Mouse (Mus musculus): ENCODE measurements around the gene Elovl6.

Elovl6 gene

DNA sequence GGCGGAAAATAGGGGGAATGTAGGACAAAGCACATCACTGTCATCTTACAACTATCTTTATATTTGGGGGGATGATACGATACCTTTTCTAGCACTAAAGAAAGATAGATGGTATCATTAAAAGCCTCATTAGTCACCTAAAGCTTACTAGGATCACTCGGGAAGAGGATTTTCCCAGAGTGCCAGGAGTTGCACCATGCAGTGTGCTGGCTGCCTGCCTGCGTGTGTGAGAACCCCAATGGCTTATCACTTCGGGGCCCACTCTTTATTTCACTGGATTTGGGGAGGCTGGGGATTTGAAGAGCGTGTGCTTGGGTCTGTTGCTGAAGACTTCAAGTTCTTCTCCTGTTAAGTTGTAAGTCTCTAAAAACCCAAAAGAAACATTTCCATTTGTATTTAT lies 73.8 kb downstream of the Elovl6 start:
- DNase-seq (ENCODE audit: low spot score), result no peak

DNA sequence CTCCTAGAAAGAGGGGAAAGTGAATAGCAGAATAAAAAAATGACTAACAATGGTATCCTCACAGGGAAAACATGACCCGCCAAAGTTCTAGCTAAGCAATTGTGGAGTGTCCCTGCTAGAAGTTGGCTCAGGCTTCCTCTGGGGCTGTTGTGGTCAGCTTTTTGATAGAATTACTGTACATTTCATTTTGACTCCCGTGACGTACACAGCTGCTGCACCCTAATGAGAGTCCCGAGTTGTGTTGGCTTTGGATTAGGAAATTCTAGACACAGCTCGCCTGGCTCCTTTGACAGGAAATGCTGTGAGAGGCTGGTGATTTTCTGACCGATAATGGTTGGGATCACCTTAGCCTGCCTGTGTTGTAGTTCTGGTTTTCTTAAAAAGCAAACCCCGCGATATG lies 79.5 kb downstream of the Elovl6 start:
- DNase-seq (ENCODE audit: low spot score), result no peak

DNA sequence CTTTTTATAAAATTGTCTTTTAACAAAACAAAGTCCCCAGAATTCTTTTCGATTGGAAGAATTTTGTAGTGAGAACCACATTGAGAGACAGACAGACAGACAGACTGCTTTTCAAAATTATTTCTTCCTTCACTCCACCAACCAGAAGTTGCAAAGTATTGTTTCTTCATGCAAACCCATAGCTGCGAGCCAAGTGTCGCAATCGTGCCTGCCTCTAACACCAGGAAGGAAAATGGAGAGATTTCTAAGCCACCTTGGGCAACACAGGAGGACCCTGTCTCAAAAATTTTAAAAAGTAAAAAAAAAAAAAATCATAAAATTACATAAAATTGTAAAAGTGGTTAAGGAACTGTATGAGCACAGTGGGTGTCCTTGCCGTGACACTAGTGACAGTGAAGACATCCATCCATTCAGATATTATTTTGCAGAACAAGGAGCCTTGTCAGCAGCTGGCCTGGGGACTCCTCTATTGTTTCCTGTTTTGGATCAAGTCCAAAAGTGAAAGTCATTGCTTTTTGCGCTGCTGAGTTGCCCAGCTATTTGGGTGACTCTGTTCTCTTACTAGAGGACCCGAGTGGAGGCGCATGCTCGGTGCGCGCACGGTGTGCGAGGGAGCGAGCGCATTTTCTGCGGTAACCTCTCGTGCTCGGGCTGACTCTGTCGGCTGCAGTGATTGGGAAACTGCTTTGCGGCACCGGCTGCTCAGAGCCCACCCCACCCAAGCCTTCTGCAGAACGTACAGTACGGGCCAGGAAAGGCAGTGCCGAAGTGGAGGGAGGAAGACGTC lies 80.3 kb downstream of the Elovl6 start:
- DNase-seq (ENCODE audit: low spot score), result no peak

DNA sequence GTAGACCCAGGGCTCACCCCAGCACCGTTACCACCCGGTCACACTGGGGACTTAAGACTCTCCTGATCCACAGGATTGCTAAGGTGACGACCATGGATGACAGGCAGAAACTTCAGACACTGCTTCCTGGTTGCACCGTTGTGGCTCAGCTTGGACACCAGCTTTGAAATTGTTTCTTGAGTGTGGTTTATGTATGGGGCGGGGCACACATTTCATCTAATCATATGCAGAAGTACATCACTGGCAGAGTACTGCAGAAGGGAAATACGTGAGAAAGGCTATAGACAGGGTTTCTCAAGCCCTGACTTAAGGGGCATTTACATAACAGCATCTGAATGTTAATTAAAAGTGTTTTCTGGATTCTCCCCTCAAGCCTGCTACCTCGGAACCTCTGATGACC lies 81.6 kb downstream of the Elovl6 start:
- no peak for DNase-seq (ENCODE audit: low spot score)

DNA sequence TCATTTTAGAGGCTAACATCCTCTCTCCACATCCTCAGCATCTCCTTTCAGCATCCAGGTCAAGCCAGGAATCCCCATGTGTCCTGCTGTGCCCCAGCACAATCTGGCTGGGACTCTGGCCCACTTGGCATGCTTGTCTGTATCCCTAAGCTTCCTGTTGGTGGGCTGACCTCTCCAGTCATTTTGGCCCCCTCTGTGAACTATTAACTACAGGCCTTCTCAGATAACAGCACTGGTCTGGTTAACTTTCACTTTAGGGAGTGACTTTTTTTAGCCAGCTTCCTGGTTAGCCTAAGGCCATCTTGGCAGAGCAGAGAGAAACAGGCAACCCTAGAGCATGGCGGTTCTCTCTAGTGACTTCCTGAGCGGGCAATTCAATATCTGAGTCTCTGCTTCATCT lies 82.1 kb downstream of the Elovl6 start:
- DNase-seq (ENCODE audit: low spot score), result peak; percentile 26

DNA sequence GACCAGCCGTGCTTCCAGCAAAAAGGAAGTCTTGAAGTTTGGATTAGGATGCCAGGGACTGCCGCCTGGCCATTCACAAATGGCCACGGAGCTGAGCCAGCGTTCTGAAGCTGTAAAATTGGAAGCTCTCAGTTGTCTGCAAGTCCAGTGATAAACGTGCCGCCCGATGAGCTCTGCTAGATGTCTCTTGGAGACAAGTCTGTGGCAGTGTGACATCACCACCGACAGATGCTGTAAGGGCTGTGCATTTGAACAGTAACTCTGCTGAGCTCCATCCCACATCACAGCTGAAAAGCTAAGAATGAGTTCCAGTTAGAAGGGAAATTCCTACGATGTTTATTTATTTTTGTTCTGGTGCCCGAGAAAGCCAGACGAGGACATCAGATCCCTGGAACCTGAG lies 85.3 kb downstream of the Elovl6 start:
- DNase-seq (ENCODE audit: low spot score), result no peak

DNA sequence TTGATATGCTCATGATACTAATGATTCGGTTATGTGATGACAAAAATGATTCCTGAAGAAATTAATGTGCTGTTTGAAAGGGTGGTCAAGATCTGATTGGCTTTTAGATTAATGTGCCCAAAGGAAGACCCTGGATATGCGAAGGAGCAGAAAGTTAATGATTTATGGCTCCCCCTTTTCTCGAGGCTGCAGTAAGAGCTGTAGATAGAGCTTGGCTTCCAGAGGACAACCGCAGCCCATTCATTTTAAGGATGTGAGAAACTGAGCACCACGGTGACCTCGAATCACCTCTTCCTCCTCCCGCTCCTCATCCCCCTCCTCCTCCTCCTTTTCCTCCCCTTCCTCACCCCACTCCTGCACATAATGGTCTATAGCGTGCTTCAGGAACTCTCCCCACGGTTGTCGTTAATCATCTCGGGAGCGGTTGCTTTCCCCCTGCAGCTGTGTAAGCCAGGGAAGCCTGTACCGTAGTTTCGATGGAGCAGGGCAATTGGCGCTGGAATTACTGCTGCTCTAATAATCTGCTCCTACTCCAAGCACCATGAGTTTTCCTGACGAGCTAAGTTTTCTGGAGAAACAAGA lies 87.1 kb downstream of the Elovl6 start:
- no peak for DNase-seq (ENCODE audit: low spot score)

DNA sequence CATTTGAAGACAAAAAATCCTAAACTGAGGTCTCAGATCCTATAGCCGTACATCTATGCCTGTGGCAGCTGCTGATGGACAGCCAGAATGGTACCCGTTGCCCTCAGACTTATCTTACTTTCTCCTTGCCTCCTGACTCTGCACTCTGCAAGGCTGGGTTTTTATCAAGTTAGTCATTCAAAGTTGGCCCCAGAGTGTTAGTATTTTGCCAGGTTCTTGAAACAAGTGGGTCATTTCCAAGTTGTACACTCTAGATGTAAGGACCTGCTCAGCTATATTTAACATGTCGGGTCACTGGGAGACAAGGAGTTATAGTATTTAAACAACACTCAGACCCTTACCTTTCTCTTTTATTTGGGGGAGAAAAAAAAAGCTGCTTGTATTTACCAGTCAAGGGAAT lies 88.6 kb downstream of the Elovl6 start:
- DNase-seq (ENCODE audit: low spot score), result no peak

DNA sequence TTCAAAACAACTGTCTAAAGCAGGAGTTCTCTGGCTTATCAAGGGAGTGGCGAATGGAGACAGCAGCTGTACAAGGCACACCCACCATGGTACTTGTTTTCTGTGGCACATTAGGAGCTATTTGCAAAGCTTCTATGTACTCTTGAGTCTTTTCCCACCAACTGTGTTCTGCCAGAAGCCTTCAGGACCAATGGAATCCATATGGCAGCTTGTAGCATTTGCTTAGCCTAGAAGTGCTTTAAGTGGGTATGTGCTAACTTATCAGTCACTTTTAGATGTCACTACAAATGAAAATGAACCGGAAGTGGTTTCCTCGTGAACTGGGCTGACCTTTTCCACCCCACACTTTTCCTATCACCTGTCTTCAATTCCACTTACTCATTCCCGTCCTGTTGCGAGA lies 89.1 kb downstream of the Elovl6 start:
- no peak for DNase-seq (ENCODE audit: low spot score)

DNA sequence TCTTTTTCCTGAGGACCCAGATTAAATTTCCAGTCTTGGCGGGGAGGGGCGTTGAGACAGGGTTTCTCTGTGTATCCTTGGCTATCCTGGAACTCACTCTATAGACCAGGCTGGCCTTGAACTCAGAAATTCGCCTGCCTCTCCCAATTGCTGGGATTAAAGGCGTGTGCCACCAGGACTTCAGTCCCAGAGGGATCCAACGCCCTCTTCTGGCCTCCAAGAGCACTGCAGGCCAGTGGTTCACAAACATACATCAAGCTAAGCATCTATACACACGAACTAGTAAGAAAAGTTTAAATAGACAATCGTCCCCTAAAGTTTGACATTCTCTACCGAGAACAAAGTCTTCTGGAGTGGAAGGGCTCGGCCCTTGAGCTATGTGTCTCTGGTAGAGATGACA lies 90.0 kb downstream of the Elovl6 start:
- DNase-seq (ENCODE audit: low spot score), result no peak

DNA sequence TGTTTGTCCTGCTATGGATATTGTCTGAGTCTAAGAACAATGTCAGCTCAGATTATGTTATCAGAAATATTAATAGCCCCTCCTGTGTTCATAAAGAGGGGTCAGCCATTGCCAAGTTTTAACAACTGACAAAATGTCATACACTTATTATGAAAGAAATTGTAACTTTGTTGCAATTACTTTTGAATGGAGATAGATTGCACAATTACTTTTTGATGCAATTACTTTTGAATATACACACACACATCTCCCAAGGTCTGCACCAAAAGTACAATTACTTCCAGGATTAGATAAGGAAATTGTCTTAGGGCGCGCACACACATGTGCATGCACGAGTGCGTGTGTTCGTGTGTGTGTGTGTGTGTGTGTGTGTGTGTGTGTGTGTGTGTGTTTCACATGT lies 90.5 kb downstream of the Elovl6 start:
- no peak for DNase-seq (ENCODE audit: low spot score)

DNA sequence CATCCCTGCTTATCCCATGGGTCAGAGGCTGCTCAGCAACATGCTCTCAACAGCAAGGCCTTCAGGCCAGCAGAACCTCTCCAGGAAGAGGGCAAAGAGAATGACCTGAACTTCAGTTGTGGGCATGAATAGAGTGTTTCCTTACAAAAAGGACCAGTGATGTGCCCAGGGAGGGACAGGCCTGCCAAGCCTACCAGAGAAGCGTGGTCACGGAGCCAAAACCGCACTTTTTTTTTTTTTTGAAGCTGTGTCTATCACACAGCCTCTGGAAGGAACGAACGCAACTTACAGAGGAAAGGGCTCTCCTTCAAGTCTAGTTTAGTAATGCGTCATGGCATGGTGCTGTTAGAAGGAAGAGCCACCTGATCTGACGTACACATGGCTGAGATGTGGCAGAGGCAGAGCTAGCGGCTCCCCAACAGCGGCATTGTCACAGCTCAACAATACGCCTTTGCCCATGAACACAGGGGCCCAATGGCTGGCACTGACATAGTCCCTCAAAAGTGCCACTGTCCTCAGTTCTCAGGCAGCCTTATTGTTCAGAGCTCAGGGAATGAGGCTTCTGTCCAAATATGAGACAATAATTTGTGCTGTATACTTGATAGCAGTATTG lies 92.1 kb downstream of the Elovl6 start:
- DNase-seq (ENCODE audit: low spot score), result no peak

DNA sequence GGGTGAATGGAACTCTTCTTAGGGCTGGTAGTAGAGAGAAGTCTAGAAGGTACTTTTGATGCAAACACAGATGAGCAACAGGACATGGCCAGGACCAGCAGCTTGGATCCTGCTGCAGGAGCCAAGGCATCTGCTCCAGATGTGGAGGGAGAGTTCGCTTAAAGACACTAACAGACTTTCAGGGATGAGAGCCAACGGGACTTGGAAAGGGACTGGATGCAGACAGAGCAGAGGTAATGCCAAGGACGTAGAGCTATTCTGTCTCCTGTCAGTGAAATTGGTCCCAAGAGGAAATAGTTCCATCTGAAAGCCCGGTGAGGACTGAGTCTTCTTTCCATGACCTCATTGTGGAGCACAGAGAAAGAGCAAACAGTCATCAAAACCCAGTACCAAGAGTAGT lies 95.1 kb downstream of the Elovl6 start:
- no peak for DNase-seq (ENCODE audit: low spot score)

DNA sequence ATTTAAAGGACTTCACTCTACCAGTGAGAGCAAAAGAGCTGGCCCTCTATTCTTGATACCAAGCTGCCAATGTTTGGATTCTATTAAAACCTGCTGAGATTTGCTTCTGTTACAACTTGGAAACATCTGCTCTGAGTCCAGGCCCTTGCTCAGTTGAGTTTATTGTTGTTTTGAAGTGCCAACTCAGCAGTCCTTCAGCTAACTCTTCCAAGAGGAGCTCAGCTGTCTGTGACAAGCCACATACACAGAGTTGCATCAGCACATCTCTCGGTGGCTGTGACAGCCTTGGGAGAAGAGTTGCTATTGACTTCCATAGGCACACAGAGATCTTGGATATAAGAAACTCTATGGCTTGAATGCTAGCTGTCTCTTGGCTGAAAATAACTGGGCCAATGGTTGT lies 98.9 kb downstream of the Elovl6 start:
- DNase-seq (ENCODE audit: low spot score), result no peak

DNA sequence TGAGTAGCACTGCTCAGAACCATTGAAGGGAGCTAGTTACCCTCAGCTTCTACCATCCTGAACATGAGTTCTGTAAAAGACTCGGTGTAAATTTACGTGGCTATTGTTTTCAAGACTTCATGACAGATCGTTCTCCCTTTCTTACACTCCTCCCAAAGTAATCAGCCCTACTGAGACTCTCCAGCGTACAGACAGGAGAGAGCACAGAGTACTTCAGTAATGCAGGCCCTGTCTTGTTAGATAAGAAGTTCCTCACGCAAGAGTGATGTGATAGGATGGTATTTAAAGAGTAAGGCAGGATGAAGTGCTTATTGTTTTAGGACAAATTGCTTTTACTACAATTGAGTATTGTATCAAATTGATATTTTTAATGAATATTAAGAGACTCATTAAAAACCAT lies 99.7 kb downstream of the Elovl6 start:
- no peak for DNase-seq (ENCODE audit: low spot score)

DNA sequence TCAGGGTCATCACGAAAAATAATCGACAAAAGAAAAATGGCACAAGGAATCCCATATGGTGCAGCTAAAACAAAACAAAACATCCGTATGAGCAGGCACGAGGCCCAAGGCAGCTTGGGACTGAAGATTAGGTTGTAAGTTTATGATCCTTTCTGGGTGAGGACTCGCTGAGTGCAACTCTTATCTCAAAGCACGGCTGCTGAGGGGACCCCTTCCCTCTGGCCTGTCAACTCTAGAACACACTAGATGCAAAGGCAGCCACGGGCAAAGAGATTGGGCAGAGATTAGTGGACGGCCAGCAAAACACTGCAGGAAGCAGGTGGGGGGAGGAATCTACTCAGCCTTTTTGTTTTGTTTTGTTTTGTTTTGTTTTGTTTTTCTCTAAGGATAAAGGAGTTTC lies 101.4 kb downstream of the Elovl6 start:
- no peak for DNase-seq (ENCODE audit: low spot score)

DNA sequence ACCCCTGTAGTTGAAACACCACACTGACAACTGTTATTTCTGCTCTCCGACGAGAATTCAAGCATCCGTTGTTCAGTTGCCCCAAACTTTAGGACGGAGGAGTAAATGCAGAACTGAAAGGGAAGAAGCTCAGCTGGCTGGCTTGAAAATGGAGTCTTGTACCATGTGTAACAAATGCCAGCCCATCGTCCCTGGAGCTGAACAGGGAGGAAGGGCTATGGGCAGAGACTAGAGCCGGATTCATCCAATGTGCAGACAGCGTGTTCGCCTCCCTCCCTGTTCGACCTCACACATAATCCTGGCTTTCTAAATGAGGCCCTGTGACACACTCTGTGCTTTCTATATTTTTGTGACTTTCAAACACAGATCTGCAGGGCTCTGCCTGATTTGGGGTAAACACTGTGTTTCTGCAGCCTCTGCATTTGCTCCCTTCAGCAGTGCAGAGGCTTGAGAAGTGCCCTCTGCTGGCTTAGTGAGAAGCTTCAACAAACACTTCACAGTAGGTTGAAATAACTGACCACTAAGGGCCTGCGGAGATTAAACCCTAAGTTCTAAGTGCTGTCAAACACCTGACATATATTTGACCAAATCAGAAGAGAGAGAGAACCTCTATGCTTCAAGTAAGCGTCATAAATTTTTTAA lies 102.2 kb downstream of the Elovl6 start:
- no peak for DNase-seq (ENCODE audit: low spot score)

DNA sequence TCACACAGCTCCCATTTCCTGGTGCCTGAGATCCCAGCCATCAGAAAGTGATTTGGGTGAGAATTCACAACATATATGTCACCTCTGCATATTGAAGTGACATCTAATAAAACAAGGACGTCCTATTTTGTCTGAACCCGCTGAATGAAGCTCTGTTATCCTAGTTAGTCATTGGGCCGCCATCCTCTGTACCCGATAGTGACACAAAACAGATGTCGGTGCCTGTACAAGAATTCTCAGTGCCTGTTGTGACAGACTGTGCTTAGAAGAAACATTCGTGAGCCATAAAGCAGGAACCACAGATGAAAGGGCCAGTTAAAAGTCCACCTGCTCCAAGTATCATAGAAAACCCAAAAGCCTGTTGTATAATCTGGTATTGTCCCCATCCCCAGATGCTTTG lies 105.3 kb downstream of the Elovl6 start:
- no peak for DNase-seq (ENCODE audit: low spot score)

DNA sequence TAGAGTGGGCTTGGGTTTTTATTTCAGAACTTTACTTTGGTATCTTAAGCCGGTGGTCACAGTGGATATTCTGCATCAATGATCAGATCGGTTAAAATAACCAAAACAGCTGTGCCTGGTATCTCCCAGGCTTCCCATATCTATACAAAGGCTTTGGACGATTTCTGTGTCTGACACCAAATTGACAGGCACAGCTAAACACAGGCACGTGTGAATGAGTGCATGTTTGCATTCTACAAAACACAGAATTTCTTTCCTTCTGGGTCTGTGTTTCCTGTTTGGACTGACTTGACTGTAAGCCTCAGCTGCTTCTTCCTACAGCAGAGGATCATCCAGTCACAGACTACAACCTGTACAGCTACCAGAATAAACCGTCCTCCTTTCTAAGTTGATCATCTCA lies 107.5 kb downstream of the Elovl6 start:
- DNase-seq (ENCODE audit: low spot score), result no peak

DNA sequence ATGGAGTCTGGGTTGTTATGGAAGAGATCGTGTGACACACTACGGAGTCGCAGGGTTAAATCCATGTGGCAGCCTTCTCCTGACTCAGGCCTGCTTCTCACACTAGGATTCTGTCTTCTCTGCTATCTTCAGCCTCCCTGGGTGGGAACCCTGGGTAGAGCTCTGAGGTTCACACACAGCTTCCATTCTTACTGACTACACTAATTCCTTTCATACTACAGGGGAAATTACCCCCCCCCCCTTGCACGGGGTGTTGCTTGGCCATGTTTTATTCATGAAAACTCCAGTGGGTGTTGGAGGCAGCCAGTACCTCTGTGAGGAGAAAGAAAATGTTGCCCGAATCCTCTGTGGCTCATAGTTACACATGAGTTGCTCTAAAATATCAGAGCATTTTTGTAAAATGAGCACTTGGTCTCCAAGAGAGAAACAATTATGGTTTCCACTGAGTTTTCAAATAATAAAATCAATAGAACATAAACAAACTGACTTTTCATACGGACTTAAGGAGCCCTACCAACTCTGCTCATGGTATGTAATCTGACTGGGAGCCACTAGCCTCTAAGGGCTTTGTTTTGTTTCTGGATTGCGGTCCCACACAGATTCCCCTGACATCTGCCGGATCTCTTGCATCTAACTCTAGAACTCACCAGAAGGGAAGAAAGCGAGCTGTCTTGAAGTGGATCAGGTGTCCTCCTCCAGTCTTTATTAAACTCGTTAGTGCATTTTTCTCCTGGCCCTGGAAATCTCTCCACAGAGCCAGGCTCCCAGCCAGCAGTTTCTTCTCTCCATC lies 108.3 kb downstream of the Elovl6 start:
- DNase-seq (ENCODE audit: low spot score), result no peak

DNA sequence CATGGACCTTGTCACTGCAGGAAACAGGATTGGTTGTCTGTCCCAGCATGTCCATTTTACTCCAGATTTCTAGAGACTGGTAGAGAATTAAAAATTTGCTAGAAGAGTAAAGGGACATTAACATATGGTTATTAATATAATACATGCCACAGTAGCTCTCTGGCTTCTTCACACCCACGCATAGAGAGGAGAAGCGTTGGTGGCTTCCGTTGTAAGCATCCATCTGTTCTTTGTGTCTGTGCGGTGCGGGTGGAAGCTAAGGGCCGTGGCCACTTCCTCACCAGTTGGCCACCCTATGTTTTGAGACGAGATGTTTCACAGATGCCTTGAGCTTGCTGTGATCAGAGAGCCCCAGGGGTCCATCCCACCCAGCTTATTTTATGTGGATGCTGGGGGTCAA lies 109.5 kb downstream of the Elovl6 start:
- no peak for DNase-seq (ENCODE audit: low spot score)

DNA sequence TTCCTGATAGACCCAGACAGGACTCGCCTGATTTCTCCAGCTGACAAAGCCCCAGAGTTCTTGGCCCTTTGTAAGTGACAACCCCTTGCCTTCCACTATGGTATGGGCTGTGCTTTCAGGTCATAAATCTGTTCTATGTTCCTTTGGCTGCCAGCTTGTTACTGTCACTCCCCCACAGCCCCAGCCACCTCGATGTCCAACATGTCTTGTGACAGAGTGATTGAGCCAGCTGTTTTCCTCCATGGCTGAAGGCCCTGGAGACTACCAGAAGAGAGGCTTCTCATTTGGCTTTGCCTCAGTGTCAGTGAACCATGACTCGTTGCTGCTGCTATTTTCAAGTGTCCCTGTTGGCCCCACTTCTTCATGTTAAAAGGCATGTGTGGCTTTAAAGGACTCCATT lies 113.3 kb downstream of the Elovl6 start:
- no peak for DNase-seq (ENCODE audit: low spot score)

Measured in yolk sac, embryonic 10.5 days (tissue).